Mouse (Mus musculus) cerebellum, adult 18-20 months (tissue): ENCODE results near the gene Acly.
A peak's percentile ranks its signal among the peaks of the same experiment; 100 is the strongest.

Experiments
- DNase-seq, 2 experiments: peaks; one replicate each; pipeline ENCODE4 v3.0.0; 2021

Gene Acly

GRCm38 (mm10) chr11:100527458-100528374, at the start of gene Acly:
TSS of gene Acly (minus strand) at chr11:100528000.
- peak; percentile 99 for DNase-seq

GRCm38 (mm10) chr11:100576256-100576655, 48.5 kb upstream of the Acly start:
- DNase-seq = no peak

- DNase-seq = peak; percentile 40 to 43
These were observed 47.7 kb upstream of the Acly start for GRCm38 (mm10) chr11:100575484-100575855.

- peak; percentile 59 to 74 for DNase-seq
These were observed 47.1 kb upstream of the Acly start, which contains the start of gene Cnp for GRCm38 (mm10) chr11:100574708-100575483. TSS of gene Cnp (plus strand) at chr11:100574904.

- DNase-seq = no peak
These were observed 46.4 kb upstream of the Acly start for GRCm38 (mm10) chr11:100574188-100574587.

- peak; percentile 46 to 59 for DNase-seq
These were observed 43.4 kb upstream of the Acly start for GRCm38 (mm10) chr11:100571202-100571567.

- peak; percentile 83 to 86 for DNase-seq
These were observed 42.8 kb upstream of the Acly start for GRCm38 (mm10) chr11:100570430-100571201.

GRCm38 (mm10) chr11:100569789-100570188, 42.0 kb upstream of the Acly start:
- DNase-seq = no peak

GRCm38 (mm10) chr11:100568692-100569091, 40.9 kb upstream of the Acly start:
- no peak for DNase-seq

GRCm38 (mm10) chr11:100567815-100568245, 40.0 kb upstream of the Acly start:
- DNase-seq = no peak

- no peak for DNase-seq
These were observed 39.4 kb upstream of the Acly start for GRCm38 (mm10) chr11:100567229-100567628.

GRCm38 (mm10) chr11:100564703-100565102, 36.9 kb upstream of the Acly start:
- no peak for DNase-seq

- DNase-seq = peak in 1 of 2 experiments; percentile 21
These were observed 36.5 kb upstream of the Acly start for GRCm38 (mm10) chr11:100564297-100564696.

- DNase-seq = no peak
These were observed 33.9 kb upstream of the Acly start for GRCm38 (mm10) chr11:100561748-100562147.

- no peak for DNase-seq
These were observed 31.7 kb upstream of the Acly start for GRCm38 (mm10) chr11:100559476-100559875.

- DNase-seq = no peak
These were observed 29.8 kb upstream of the Acly start for GRCm38 (mm10) chr11:100557563-100557962.

GRCm38 (mm10) chr11:100555583-100555982, 27.8 kb upstream of the Acly start:
- peak; percentile 63 to 68 for DNase-seq

GRCm38 (mm10) chr11:100552842-100553241, 25.0 kb upstream of the Acly start:
- no peak for DNase-seq

GRCm38 (mm10) chr11:100550101-100550500, 22.3 kb upstream of the Acly start:
- no peak for DNase-seq

- no peak for DNase-seq
These were observed 21.7 kb upstream of the Acly start for GRCm38 (mm10) chr11:100549466-100549865.

GRCm38 (mm10) chr11:100548141-100548540, 20.3 kb upstream of the Acly start:
- no peak for DNase-seq

GRCm38 (mm10) chr11:100546955-100547354, 19.2 kb upstream of the Acly start:
- DNase-seq = no peak

GRCm38 (mm10) chr11:100545746-100546085, 17.9 kb upstream of the Acly start:
- DNase-seq = no peak
